Comparison of ENCODE assay signal across 10 mouse cellular contexts in genomic region chr8:120697979-120698272, GRCm38 (mm10). TPM values are rescaled to one million over a fixed set of nuclear protein-coding genes. Genes with fewer than 3 reads are reported as not detected.
A peak's percentile ranks its signal among the peaks of the same experiment; 100 is the strongest.
DNase-seq lines count a peak whose midpoint lies in the region; ATAC-seq and TF ChIP-seq lines count a peak whose summit lies in the region.
"Had no signal": no experiment of that assay in that cellular context is flagged by ENCODE, and none has a peak within 500 bp of the region (broad histone marks: within the 10 kb centered on the region; RNA-seq: fewer than 3 reads in every experiment).

No protein-coding gene starts in this region.

- no peak overlapping the region for H3K27ac ChIP-seq in liver, embryonic 12.5 days
- H3K27ac ChIP-seq in ES-Bruce4 (ENCODE audit: insufficient read depth, low read length) = no peak overlapping the region
- H3K27ac ChIP-seq in small intestine, adult 2 months (ENCODE audit: insufficient read depth, low read depth, low read length) = peak overlapping the region; percentile 23; the same call in 1 of the 2 replicates
- H3K27ac ChIP-seq: embryonic facial prominence, embryonic 13.5 days; midbrain, embryonic 15.5 days had no signal

- H3K27me3 ChIP-seq in liver, embryonic 12.5 days (replicated peaks) = 0 out of 2 replicates have a peak, but pooled peaks cover 3% of the 10 kb centered on the region
- no peaks in the 10 kb centered on the region for H3K27me3 ChIP-seq in ES-Bruce4 (ENCODE audit: control insufficient read depth, insufficient read depth, low read length, poor library complexity, severe bottlenecking)
- no peaks in the 10 kb centered on the region for H3K27me3 ChIP-seq in small intestine, adult 2 months (ENCODE audit: control insufficient read depth, insufficient read depth, low read length)
- H3K27me3 ChIP-seq: embryonic facial prominence, embryonic 13.5 days; midbrain, embryonic 15.5 days had no signal

- TF ChIP-seq POLR2A in ES-Bruce4 (IDR thresholded peaks at IDR 0.05; ENCODE audit: insufficient read depth, low read length) = no peak
- no peak for TF ChIP-seq POLR2A in brain, embryonic 14.5 days (IDR thresholded peaks at IDR 0.05; ENCODE audit: borderline replicate concordance, extremely low read depth, insufficient read depth, insufficient read length, poor library complexity, severe bottlenecking)
- no peak for TF ChIP-seq POLR2A in small intestine, adult 2 months (IDR thresholded peaks at IDR 0.05; ENCODE audit: low read depth, low read length)

- TF ChIP-seq EP300 in ES-Bruce4 (IDR thresholded peaks at IDR 0.05; ENCODE audit: insufficient read depth, low read depth, low read length) = no peak

- peak; percentile 55 for TF ChIP-seq CTCF in ES-Bruce4 (IDR thresholded peaks at IDR 0.05; ENCODE audit: low read depth, low read length)
- peak; percentile 31; the same call in 1 of the 2 replicates for TF ChIP-seq CTCF in brain, embryonic 14.5 days (IDR thresholded peaks at IDR 0.05; ENCODE audit: borderline replicate concordance, extremely low read depth, insufficient read depth, insufficient read length)
- peak; percentile 57; the same call in 1 of the 2 replicates for TF ChIP-seq CTCF in small intestine, adult 2 months (IDR thresholded peaks at IDR 0.05; ENCODE audit: extremely low read depth, insufficient read length, insufficient replicate concordance, low read depth, low read length)

- DNase-seq in liver = peak; percentile 43
- DNase-seq in brain, embryonic 14.5 days (ENCODE audit: low read depth) = no peak
- DNase-seq in adrenal gland, adult 2 months = no peak
- DNase-seq in left cerebral cortex, postnatal 14 days (ENCODE audit: low spot score in 2 of 2) = no peak
- DNase-seq in layer of hippocampus, postnatal 36 days = no peak

- H3K4me2 ChIP-seq in liver, embryonic 12.5 days = no peak overlapping the region
- H3K4me2 ChIP-seq: embryonic facial prominence, embryonic 13.5 days; midbrain, embryonic 15.5 days had no signal

- H3K9ac ChIP-seq in liver, embryonic 12.5 days = no peak overlapping the region
- H3K9ac ChIP-seq in ES-Bruce4 (ENCODE audit: low read depth, poor library complexity, severe bottlenecking) = no peak overlapping the region
- H3K9ac ChIP-seq: embryonic facial prominence, embryonic 13.5 days; midbrain, embryonic 15.5 days had no signal

- no peaks in the 10 kb centered on the region for H3K36me3 ChIP-seq in liver, embryonic 12.5 days
- no peaks in the 10 kb centered on the region for H3K36me3 ChIP-seq in ES-Bruce4 (ENCODE audit: control insufficient read depth, insufficient read depth, low read length, poor library complexity, severe bottlenecking)
- no peaks in the 10 kb centered on the region for H3K36me3 ChIP-seq in small intestine, adult 2 months (ENCODE audit: control insufficient read depth, insufficient read depth, low read length)
- H3K36me3 ChIP-seq: embryonic facial prominence, embryonic 13.5 days; midbrain, embryonic 15.5 days had no signal

- H3K4me3 ChIP-seq in liver, embryonic 12.5 days = no peak overlapping the region
- no peak overlapping the region for H3K4me3 ChIP-seq in ES-Bruce4 (ENCODE audit: low read depth, low read length)
- no peak overlapping the region for H3K4me3 ChIP-seq in small intestine, adult 2 months (ENCODE audit: low read depth, low read length)
- H3K4me3 ChIP-seq: embryonic facial prominence, embryonic 13.5 days; midbrain, embryonic 15.5 days had no signal

- peaks cover 23% of the 10 kb centered on the region for H3K4me1 ChIP-seq in liver, embryonic 12.5 days
- H3K4me1 ChIP-seq in ES-Bruce4 (ENCODE audit: control insufficient read depth, insufficient read depth, low read length) = no peaks in the 10 kb centered on the region
- peaks cover 31% of the 10 kb centered on the region for H3K4me1 ChIP-seq in small intestine, adult 2 months (ENCODE audit: control insufficient read depth, insufficient read depth, insufficient read length, low read length)

- no peak for ATAC-seq in liver, embryonic 12.5 days
- ATAC-seq: midbrain, embryonic 15.5 days had no signal

- H3K9me3 ChIP-seq in liver, embryonic 12.5 days (replicated peaks) = no peaks in the 10 kb centered on the region
- H3K9me3 ChIP-seq in ES-Bruce4 (replicated peaks; ENCODE audit: control insufficient read depth, insufficient read depth, low read length, poor library complexity, severe bottlenecking) = no peaks in the 10 kb centered on the region
- H3K9me3 ChIP-seq: embryonic facial prominence, embryonic 13.5 days; midbrain, embryonic 15.5 days had no signal

- intact Hi-C loops in left cerebral cortex, postnatal 14 days (cut with DNase I) = no loop called here

RNA-seq across cellular contexts. Expression of gene Emc8, which starts 29.6 kb away (rescaled TPM):
- polyA plus RNA-seq in liver, embryonic 12.5 days (2016; fragmentation: Nextera tagmentation; extraction: Ambion mirVana) = 171 and 180 TPM in 2 replicates
- 124 and 141 TPM in 2 replicates for polyA plus RNA-seq in ES-Bruce4 (2011; ENCODE audit: insufficient read depth, insufficient read length, low read depth, missing spikeins)
- polyA plus RNA-seq in brain, embryonic 14.5 days (2012; rRNA removed) = 79.7 and 127 TPM in 2 replicates
- polyA plus RNA-seq in small intestine, adult 2 months (2012; rRNA removed) = 65.0 and 109 TPM in 2 replicates
- 100 to 1,000 TPM in 1 of 2 experiments, 10 to 100 TPM in 1; 73.1 to 136 TPM for total RNA-seq in adrenal gland, adult 2 months (2021)
- polyA plus RNA-seq in adrenal gland, adult 2 months (2012; rRNA removed) = 145 and 176 TPM in 2 replicates
- 10 to 100 TPM; 72.6 to 78.6 TPM for total RNA-seq in left cerebral cortex, postnatal 14 days (2021)
- total RNA-seq in layer of hippocampus, postnatal 36 days (2021) = 10 to 100 TPM; 64.3 to 71.6 TPM

RNA-seq across cellular contexts. Expression of gene Cox4i1, which starts 29.9 kb away (rescaled TPM):
- polyA plus RNA-seq in liver, embryonic 12.5 days (2016; fragmentation: Nextera tagmentation; extraction: Ambion mirVana) = 769 and 831 TPM in 2 replicates
- 605 and 624 TPM in 2 replicates for polyA plus RNA-seq in ES-Bruce4 (2011; ENCODE audit: insufficient read depth, insufficient read length, low read depth, missing spikeins)
- polyA plus RNA-seq in brain, embryonic 14.5 days (2012; rRNA removed) = 976 and 987 TPM in 2 replicates
- 631 and 1,064 TPM in 2 replicates for polyA plus RNA-seq in small intestine, adult 2 months (2012; rRNA removed)
- 1,000 to 10,000 TPM; 1,249 to 1,840 TPM for total RNA-seq in adrenal gland, adult 2 months (2021)
- 508 and 556 TPM in 2 replicates for polyA plus RNA-seq in adrenal gland, adult 2 months (2012; rRNA removed)
- total RNA-seq in left cerebral cortex, postnatal 14 days (2021) = 1,000 to 10,000 TPM; 1,181 to 1,191 TPM
- 1,000 to 10,000 TPM; 1,023 to 1,088 TPM for total RNA-seq in layer of hippocampus, postnatal 36 days (2021)

RNA-seq across cellular contexts. Expression of gene Gm27021, which starts 30.0 kb away (rescaled TPM):
- polyA plus RNA-seq in liver, embryonic 12.5 days (2016; fragmentation: Nextera tagmentation; extraction: Ambion mirVana) = 0.69 and 0.79 TPM in 2 replicates
- not detected in 2 replicates for polyA plus RNA-seq in ES-Bruce4 (2011; ENCODE audit: insufficient read depth, insufficient read length, low read depth, missing spikeins)
- polyA plus RNA-seq in brain, embryonic 14.5 days (2012; rRNA removed) = 3.1 and 3.3 TPM in 2 replicates
- 11.4 TPM in 1 of 2 replicates, not detected in the other for polyA plus RNA-seq in small intestine, adult 2 months (2012; rRNA removed)
- not detected for total RNA-seq in adrenal gland, adult 2 months (2021)
- 3.4 and 10.8 TPM in 2 replicates for polyA plus RNA-seq in adrenal gland, adult 2 months (2012; rRNA removed)
- not detected for total RNA-seq in left cerebral cortex, postnatal 14 days (2021)
- not detected for total RNA-seq in layer of hippocampus, postnatal 36 days (2021)

RNA-seq across cellular contexts. Expression of gene Irf8, which starts 38.2 kb away (rescaled TPM):
- polyA plus RNA-seq in liver, embryonic 12.5 days (2016; fragmentation: Nextera tagmentation; extraction: Ambion mirVana) = 10.6 TPM in 2 replicates
- 0.91 and 1.4 TPM in 2 replicates for polyA plus RNA-seq in ES-Bruce4 (2011; ENCODE audit: insufficient read depth, insufficient read length, low read depth, missing spikeins)
- polyA plus RNA-seq in brain, embryonic 14.5 days (2012; rRNA removed) = 1.4 and 1.7 TPM in 2 replicates
- 48.7 and 124 TPM in 2 replicates for polyA plus RNA-seq in small intestine, adult 2 months (2012; rRNA removed)
- total RNA-seq in adrenal gland, adult 2 months (2021) = 10 to 100 TPM; 11.9 to 41.9 TPM
- 49.1 and 74.7 TPM in 2 replicates for polyA plus RNA-seq in adrenal gland, adult 2 months (2012; rRNA removed)
- 1 to 10 TPM; 3.9 to 5.2 TPM for total RNA-seq in left cerebral cortex, postnatal 14 days (2021)
- total RNA-seq in layer of hippocampus, postnatal 36 days (2021) = 1 to 10 TPM; 4.7 to 5.2 TPM

RNA-seq across cellular contexts. Expression of gene 1190005I06Rik, which starts 50.5 kb away (rescaled TPM):
- polyA plus RNA-seq in liver, embryonic 12.5 days (2016; fragmentation: Nextera tagmentation; extraction: Ambion mirVana) = 0.83 and 1.3 TPM in 2 replicates
- 12.4 and 17.7 TPM in 2 replicates for polyA plus RNA-seq in ES-Bruce4 (2011; ENCODE audit: insufficient read depth, insufficient read length, low read depth, missing spikeins)
- polyA plus RNA-seq in brain, embryonic 14.5 days (2012; rRNA removed) = 6.0 and 7.4 TPM in 2 replicates
- polyA plus RNA-seq in small intestine, adult 2 months (2012; rRNA removed) = 1.6 and 3.6 TPM in 2 replicates
- total RNA-seq in adrenal gland, adult 2 months (2021) = 10 to 100 TPM in 1 of 2 experiments, 1 to 10 TPM in 1; 7.2 to 27.6 TPM
- 14.9 and 33.6 TPM in 2 replicates for polyA plus RNA-seq in adrenal gland, adult 2 months (2012; rRNA removed)
- total RNA-seq in left cerebral cortex, postnatal 14 days (2021) = 1 to 10 TPM; 5.7 to 6.7 TPM
- 10 to 100 TPM; 13.1 to 13.4 TPM for total RNA-seq in layer of hippocampus, postnatal 36 days (2021)
